Mouse (Mus musculus): ENCODE data around the gene Stap2.

Stap2 gene

GRCm38 (mm10) chr17:56026303-56026702 is 20.9 kb upstream of the Stap2 start:
- in situ Hi-C loops (cut with MboI; ENCODE audit: low sequenced_read_pairs): no loop called here

DNA sequence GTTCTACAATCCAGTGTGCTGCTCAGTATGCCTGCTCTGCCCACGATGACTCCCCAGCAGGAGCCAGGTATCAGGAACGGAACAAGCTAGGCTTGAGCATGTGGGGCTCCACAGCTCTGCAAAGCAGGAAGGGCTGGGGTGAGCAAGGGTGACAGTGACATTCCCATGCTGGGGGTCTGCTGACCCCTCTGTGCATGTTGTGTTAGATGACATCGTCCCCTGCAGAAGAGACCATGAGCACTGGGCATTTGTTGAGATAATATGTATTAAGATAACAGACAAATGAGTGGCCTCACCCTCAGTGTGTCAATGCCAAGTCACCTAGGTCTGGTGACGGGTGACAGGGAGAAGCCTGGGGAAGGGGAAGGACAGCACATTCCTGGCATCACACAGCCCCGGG is 19.5 kb upstream of the Stap2 start:
- in situ Hi-C loops (cut with MboI; ENCODE audit: low sequenced_read_pairs): no loop called here

DNA sequence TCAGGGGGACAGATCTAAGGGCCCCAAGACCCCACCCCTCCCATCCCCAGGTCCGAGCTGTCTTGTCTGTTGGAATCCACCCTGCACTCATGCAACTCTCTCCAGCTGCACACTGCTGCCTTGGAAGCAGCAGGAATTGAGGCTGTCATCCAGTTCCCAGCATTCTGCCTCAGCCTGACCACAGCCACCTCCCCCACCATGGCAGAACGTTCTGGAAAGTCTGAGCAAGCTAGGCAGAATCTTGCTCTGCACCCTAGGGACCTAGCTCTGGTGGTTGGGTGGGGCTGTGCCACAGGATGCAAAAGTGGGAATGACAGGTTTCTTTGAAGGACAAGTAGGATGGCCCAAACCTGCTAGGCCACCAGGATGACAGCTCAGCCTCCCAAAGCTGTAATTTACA is 19.1 kb upstream of the Stap2 start:
- in situ Hi-C loops (cut with MboI; ENCODE audit: low sequenced_read_pairs): no loop called here

GRCm38 (mm10) chr17:56023386-56023785 is 18.0 kb upstream of the Stap2 start:
- in situ Hi-C loops (cut with MboI; ENCODE audit: low sequenced_read_pairs): no loop called here

DNA sequence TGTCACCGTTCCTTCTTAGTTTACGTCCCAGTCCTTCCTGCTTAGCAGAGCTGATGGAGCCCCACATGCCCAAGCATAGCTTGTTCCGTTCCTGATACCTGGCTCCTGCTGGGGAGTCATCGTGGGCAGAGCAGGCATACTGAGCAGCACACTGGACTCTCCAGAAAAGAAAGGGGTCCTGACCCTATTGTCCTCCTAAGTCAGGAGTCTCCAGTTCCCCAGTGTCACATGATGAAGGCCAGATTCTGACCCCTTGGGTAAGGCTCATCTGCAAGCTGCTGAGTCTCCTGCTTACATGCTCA is 17.6 kb upstream of the Stap2 start:
- in situ Hi-C loops (cut with MboI; ENCODE audit: low sequenced_read_pairs): no loop called here

DNA sequence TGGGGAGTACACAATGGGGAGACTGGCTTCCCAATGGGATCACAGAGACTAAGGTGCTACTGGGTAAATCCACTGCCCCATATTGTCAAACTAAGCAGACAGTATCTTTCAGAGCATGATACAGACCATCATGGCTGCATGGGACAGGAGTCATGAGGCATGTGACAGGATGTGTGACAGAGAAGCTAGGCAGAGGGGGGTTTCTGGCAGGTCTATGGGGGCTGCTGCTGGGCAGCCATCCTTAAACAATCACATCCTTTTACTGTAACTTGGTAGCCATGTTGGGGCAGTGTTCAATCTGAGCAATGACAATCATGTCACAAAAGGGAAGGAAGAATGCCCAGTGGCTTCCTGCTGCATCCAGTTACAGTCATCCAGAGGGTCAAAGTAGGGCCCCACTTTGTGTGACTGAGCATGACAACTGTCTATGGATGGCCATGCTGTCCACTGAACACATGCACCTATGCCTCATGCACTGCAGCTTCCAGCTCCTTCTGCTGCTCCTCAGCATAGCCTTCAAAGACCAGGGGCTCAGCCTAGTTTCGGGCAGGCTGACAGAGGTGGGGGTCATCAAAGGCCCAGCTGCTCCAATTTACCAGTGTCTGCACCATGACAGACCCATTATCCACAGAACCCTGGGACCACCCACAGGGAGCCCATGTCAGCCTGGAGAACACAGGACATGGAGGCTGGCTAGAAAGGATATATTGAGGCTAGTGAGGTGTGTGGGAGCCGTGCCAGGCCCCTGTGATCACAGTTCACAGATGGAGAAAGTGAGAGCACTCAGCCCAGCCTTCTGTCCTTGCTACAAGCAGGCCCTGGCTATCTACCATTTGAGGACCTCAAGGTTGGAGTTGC is 17.0 kb upstream of the Stap2 start:
- in situ Hi-C loops (cut with MboI; ENCODE audit: low sequenced_read_pairs): no loop called here

DNA sequence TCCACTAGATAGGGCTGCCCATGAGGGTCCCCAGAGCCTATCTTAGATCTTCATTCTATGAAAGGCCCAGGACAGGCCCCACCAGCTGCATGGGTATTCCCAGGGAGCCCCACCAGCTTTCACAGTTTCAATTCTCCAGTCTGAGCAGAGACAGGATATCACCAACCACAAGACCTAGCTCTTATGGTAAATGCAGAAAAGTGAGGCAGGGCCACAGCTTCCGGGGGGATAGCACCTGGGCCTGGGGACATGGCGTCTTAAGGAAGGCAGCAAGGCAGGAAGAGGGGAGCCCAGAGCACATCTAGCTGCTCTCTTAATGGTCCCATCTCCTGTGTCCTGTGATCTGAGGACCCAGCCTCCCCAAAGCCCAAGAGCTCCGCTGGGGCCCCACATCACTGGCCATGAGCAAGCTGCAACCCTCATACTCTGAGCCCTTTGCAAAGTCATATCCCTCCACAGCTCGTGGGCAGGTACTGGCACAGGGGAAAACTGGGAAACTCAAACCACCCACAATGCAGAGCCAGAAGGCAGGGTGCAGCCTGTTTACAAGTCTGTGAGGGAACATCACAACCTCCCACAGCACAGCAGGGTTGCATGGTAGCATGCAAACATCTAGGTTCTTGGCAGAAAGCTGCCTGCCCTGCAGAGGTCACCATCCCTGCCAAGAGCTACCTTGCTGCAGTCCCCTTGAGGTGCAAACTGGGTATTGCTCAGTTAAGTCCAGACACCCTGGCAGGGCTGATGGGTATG is 16.0 kb upstream of the Stap2 start:
- in situ Hi-C loops (cut with MboI; ENCODE audit: low sequenced_read_pairs): no loop called here

DNA sequence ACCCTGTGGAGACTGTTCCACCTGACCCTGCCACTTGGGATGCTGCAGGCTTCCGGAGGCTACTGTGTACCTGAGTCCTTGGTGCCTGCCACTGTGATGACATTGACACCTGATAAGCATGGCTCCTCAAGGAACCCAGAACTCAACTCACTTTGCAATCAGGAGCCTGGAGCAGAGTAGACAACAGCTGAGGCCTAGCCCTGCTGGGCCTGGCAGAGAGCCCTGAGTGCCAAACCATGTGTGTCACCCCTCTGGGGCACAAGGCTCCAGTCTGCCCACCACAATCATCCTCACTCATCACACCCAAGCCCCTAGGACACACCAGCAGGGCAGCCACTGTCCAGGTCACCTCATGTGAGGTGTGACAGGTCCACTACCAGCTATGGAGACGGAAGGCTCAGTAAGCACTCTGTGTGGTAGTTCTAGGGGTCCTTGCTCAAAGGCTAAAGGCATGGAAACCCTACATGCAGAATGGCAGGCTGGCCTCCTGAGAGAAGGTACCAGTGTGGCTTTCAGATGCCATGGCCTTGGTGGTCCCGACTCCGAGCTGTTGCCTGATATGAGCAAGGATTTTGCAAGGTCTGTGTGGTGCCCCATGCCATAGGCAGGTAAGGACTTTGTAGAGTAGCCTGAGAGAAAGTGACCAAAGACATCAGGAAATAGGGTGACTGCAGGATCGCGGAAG is 15.2 kb upstream of the Stap2 start:
- in situ Hi-C loops (cut with MboI; ENCODE audit: low sequenced_read_pairs): no loop called here

GRCm38 (mm10) chr17:56018347-56019131 is 13.2 kb upstream of the Stap2 start:
- in situ Hi-C loops (cut with MboI; ENCODE audit: low sequenced_read_pairs): no loop called here

GRCm38 (mm10) chr17:56017848-56018247 is 12.5 kb upstream of the Stap2 start:
- in situ Hi-C loops (cut with MboI; ENCODE audit: low sequenced_read_pairs): no loop called here

DNA sequence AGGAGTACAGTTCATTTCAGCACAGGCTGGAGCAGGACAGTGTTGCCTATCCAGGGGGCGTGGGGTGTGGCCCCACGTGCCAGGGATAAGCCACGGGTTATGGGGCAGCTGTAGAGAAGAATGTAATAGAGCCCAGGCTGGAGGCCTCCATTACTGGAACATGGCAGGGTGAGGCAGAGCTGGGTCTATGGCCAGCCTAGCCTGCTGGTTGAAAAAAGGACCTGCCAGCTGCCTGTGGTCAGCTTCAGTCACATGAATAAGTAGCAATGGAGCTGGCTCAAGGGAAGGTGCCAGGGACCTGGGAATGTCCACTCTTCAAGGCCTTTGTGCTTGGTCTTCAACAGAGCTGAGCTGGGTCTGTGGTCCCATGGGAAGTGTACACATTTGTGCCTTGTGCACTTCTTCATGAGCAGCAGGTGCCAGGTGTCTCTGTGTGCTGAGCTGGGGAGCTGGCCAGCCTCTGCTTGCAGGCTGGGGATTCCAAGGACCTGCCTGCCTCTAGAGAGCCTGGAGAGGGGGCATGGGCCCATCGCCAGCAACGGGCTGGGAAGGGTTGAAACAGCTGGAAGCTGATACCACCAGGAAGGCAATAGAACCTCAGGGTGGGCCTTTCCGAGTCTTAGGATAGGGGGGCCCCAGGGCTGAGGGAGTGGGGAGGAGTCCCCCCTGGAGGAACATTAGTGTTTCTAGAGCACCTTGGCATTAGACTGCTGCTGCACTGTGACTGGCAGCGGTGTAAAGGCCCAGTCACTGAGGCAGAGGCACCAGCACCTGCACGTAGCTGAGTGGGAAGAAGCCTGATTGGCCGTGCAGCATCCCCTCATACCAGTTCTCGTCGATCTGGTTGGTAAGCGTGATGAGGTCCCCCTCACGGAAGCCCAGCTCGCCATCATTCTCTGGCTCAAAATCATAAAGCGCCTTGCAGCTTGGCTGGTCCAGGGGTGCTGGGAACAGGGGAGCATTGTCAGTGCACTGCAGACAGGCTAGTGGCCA is 11.7 kb upstream of the Stap2 start:
- in situ Hi-C loops (cut with MboI; ENCODE audit: low sequenced_read_pairs): no loop called here

DNA sequence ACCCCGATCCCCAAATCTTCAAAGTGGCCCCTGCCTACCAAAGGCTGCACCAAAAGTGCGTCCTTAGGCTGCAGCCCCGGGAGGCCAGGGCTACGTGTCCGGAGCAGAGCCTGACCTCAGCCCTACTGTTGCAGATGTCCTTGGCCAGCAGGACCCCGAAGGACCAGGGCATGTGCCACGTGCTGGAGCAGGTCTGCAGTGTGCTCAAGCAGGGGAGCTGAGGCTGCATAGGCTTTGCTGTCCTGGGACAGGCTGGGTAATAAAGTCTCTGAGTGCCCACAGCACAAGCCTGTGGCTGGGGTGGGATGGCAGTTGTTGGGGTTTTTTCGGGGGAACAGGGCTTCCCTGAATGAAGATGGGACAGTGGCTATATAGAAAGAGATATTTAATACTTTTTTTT is 11.0 kb upstream of the Stap2 start:
- in situ Hi-C loops (cut with MboI; ENCODE audit: low sequenced_read_pairs): no loop called here

- in situ Hi-C loops (cut with MboI; ENCODE audit: low sequenced_read_pairs): no loop called here
Measured at GRCm38 (mm10) chr17:56015293-56015692, 9.9 kb upstream of the Stap2 start.

- in situ Hi-C loops (cut with MboI; ENCODE audit: low sequenced_read_pairs): no loop called here
Measured at GRCm38 (mm10) chr17:56011441-56011840, 6.1 kb upstream of the Stap2 start.

GRCm38 (mm10) chr17:56010681-56011080 is 5.3 kb upstream of the Stap2 start:
- in situ Hi-C loops (cut with MboI; ENCODE audit: low sequenced_read_pairs): no loop called here

DNA sequence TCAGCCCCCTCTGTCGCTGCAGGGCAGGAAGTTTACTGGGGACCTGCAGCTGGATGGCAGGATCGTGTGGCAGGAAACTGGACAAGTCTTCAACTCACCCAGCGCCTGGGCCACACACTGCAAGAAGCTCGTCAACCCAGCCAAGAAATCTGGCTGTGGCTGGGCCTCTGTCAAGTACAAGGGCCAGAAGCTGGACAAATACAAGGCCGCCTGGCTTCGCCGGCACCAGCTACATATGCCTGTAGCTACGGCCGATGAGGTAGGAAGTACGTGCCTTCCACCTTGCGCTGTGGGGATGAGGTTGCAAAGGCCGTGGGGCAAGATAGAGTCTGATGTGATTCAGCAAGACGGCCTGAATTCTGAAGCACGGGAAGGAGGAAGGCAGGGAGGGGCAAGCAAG is 4.9 kb upstream of the Stap2 start:
- in situ Hi-C loops (cut with MboI; ENCODE audit: low sequenced_read_pairs): no loop called here

DNA sequence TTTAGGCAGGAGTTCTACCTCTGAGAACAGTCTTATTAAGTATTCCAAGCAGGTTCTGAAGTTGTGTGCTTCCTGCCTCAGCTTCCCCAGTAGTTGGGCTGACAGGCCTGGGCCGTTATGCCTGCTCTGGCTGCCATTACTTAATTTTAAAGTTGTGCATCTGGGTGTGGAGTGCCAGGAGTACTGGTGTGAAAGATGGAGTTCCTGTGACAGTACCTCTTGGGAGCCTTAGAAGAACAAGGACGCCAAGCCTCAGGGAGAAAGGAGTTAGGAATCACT is 4.5 kb upstream of the Stap2 start:
- in situ Hi-C loops (cut with MboI; ENCODE audit: low sequenced_read_pairs): no loop called here

GRCm38 (mm10) chr17:56009088-56009961 is 3.9 kb upstream of the Stap2 start:
- in situ Hi-C loops (cut with MboI; ENCODE audit: low sequenced_read_pairs): no loop called here

Measured in CH12F3 (cell line).